Mouse (Mus musculus) bone marrow, adult 2 months (tissue): ENCODE measurements at regions not wholly inside any gene's neighbourhood (a gene's known extent, or its start where the extent isn't known, plus 50 kb on each side); places are given as distances from the start of the nearest gene placed in this dataset.

ENCODE experiments used
- CTCF ChIP-seq: fragments of 200-500 bp; IDR thresholded peaks from 2 replicates; pipeline ENCODE4 v1.5.1; 2011; ENCODE audit warnings: low read length, control low read depth; ENCODE audit not compliant: control insufficient read depth, insufficient read depth
- POLR2A ChIP-seq: fragments of 200-500 bp; IDR thresholded peaks from 2 replicates; pipeline ENCODE4 v1.6.1; 2011; ENCODE audit warnings: low read depth, mild to moderate bottlenecking, control low read depth, low read length, borderline replicate concordance; ENCODE audit not compliant: control insufficient read depth

- no peak for TF ChIP-seq POLR2A
- no peak for TF ChIP-seq CTCF
Measured at GRCm38 (mm10) chr4:10389790-10390189, 484.5 kb upstream of the 2610301B20Rik start.
